Mouse (Mus musculus) limb, embryonic 11.5 days (tissue): Measurements from ENCODE around the gene Slc35f6. TPM values are rescaled to one million over a fixed set of nuclear protein-coding genes. Genes with fewer than 3 reads are reported as not detected.

Source experiments
- ATAC-seq: fragments of 200-750 bp; cut with Nextera tagmentation; 2 replicates; pipeline ENCODE4 v1.8.0; 2017; ENCODE audit warnings: low read depth; ENCODE audit not compliant: insufficient number of reproducible peaks, low FRiP score, low TSS enrichment
- DNase-seq: peaks from one replicate; pipeline ENCODE4 v3.0.0-alpha.2; 2015; ENCODE audit warnings: low spot score
- H3K27ac ChIP-seq: fragments of 300-500 bp; sonication (generic); replicated peaks from 2 replicates; pipeline ENCODE4 v1.5.1; 2014; ENCODE audit warnings: low read depth, mild to moderate bottlenecking, low read length
- H3K27me3 ChIP-seq: fragments of 300-500 bp; sonication (generic); 2 replicates; pipeline ENCODE4 v1.6.1; 2014; ENCODE audit warnings: mild to moderate bottlenecking, low read length, mixed read lengths; ENCODE audit not compliant: control insufficient read depth, insufficient read depth
- H3K36me3 ChIP-seq: fragments of 300-500 bp; sonication (generic); 2 replicates; pipeline ENCODE4 v1.6.1; 2014; ENCODE audit warnings: mild to moderate bottlenecking, low read length, moderate library complexity, mixed read lengths; ENCODE audit not compliant: control insufficient read depth, insufficient read depth
- H3K4me1 ChIP-seq: fragments of 300-500 bp; sonication (generic); 2 replicates; pipeline ENCODE4 v1.6.1; 2014; ENCODE audit warnings: low read length, mixed read lengths; ENCODE audit not compliant: control insufficient read depth, insufficient read depth
- H3K4me2 ChIP-seq: fragments of 300-500 bp; sonication (generic); 2 replicates; pipeline ENCODE4 v1.6.1; 2014; ENCODE audit warnings: low read depth, mild to moderate bottlenecking, moderate library complexity; ENCODE audit not compliant: severe bottlenecking
- H3K4me3 ChIP-seq: fragments of 300-500 bp; sonication (generic); 2 replicates; pipeline ENCODE4 v1.5.1; 2014; ENCODE audit warnings: low read depth, low read length
- H3K9ac ChIP-seq: fragments of 300-500 bp; sonication (generic); 2 replicates; pipeline ENCODE4 v1.6.1; 2014; ENCODE audit warnings: mild to moderate bottlenecking, low read length
- H3K9me3 ChIP-seq: fragments of 300-500 bp; sonication (generic); 2 replicates; pipeline ENCODE4 v1.6.1; 2016; ENCODE audit warnings: low read length; ENCODE audit not compliant: control insufficient read depth
- WGBS: fragments of 180-500 bp; shearing (Covaris S2); extraction: QIAGEN DNeasy Blood & Tissue Kit; methylation state at CpG from one replicate; pipeline ENCODE4 v1.1.7; 2014; 5-methylcytosine and 5-hydroxymethylcytosine counted together
- polyA plus RNA-seq: library from polyadenylated mRNA; unstranded; fragments of >200 nt; fragmentation: Nextera tagmentation; extraction: Ambion mirVana; gene quantifications from 2 replicates; pipeline ENCODE4 v1.2.1, GENCODE M21; 2014

Slc35f6 gene
- polyA plus RNA-seq, 1 experiment from 2014 or later = 20.2 TPM

DNA sequence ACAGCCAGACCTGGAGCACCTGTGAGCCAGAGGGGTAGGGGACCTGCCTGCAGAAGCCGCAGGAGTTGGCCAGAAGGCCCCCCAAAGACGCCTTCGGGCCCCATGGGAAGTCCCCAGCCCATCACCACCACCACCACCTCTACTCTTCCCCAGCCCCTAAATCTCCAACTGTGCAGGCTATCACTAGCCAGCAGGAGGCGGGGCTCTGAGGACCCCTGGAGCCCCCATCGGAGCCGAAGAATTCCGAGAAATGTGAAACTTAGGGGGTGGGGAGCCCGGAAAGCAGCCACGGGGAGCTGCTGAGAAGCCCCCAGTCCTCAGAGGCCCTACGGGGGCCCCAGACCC is 24.9 kb upstream of the Slc35f6 start:
- peaks cover 23% of the 10 kb centered on the region for H3K27me3 ChIP-seq
- H3K4me1 ChIP-seq = peaks cover 13% of the 10 kb centered on the region
- ATAC-seq = peak; percentile 45; the same call in 1 of the 2 replicates
- peak overlapping the region; percentile 39 for H3K4me3 ChIP-seq
- H3K27ac ChIP-seq = no peak overlapping the region
- H3K4me2 ChIP-seq = peak overlapping the region; percentile 90
- DNase-seq = peak; percentile 57
- no peaks in the 10 kb centered on the region for H3K9me3 ChIP-seq
- H3K36me3 ChIP-seq = no peaks in the 10 kb centered on the region
- H3K9ac ChIP-seq = peak overlapping the region; percentile 50
- 0% methylated on average over 10 of the region's 10 CpGs for WGBS

DNA sequence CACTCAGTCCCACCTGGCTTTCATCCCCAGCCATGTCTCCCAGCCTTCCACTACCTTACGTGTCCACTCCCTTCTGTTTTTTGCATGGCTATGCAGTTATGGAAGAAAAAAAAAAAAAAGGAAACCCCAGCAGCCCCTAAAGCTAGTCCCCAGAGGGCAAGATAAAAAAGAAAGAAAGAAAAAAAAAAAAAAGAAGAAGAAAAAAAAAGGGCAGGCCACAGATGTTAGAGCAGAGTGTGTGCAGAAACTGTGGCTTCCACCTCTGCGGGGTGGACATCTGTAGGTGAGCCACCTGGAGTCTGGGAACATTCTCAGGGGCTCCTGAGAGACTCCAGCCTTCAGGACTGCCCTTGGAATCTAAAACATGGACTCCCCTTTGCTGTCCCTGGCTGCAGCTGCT is 24.4 kb upstream of the Slc35f6 start:
- H3K4me2 ChIP-seq = no peak overlapping the region
- H3K9ac ChIP-seq = no peak overlapping the region

DNA sequence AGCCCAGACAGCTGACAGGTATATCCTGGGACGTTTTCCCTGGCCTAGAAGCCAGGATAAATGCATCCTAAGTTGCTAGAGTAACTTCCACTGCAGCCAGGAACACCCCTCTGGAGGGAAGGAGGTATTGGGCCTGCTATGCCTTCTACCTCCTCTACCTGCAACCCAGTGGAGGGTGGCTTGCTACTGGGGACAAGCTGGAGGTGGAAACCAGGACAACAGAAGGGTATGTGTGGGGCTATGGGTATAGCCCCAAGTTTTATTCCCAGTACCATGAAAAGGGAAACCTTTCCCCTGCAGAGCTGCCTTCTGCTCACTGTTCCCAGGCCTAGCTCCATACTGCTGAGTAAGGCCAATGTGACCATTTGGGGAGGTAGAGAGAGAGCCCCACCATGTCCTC is 23.4 kb upstream of the Slc35f6 start:
- no peak overlapping the region for H3K4me2 ChIP-seq
- no peak overlapping the region for H3K9ac ChIP-seq
- ATAC-seq (no peak), DNase-seq (no peak)
- 45% methylated on average over 1 of the region's 1 CpGs for WGBS
- H3K27me3 ChIP-seq = peaks cover 23% of the 10 kb centered on the region
- no peak overlapping the region for H3K4me3 ChIP-seq
- no peaks in the 10 kb centered on the region for H3K9me3 ChIP-seq
- no peak overlapping the region for H3K27ac ChIP-seq
- H3K36me3 ChIP-seq = no peaks in the 10 kb centered on the region
- H3K4me1 ChIP-seq = peaks cover 13% of the 10 kb centered on the region

More for the DNA sequence above, 24.4 kb upstream of the Slc35f6 start:
- Histone ChIP-seq H3K9me3 (no peaks in the 10 kb centered on the region), H3K4me3 (no peak overlapping the region), H3K4me1 (peaks cover 13% of the 10 kb centered on the region), H3K27ac (no peak overlapping the region), H3K27me3 (peaks cover 23% of the 10 kb centered on the region), H3K36me3 (no peaks in the 10 kb centered on the region)
- no peak for ATAC-seq
- WGBS = 53% methylated on average over 2 of the region's 2 CpGs
- DNase-seq = no peak

DNA sequence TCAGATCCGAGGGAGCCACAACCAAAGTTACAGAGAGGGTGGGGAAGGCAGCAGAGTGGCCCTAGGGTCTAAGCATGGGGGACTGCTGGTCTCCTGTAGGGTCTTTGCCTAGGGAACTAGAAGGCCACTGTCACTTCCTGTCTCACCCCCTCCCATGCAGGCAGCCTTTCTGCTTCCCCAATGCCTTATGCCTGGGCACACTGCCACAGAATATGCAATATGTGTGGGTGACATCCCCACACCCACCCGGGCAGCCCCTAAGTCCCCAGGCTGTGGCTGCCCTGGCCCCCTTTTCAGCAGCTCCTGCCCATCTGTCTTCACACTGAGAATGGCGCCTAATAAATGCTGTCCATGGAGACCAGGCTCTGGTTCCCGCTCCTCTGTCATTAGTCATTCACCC is 22.8 kb upstream of the Slc35f6 start:
- WGBS = 36% methylated on average over 4 of the region's 4 CpGs
- Histone ChIP-seq H3K36me3 (no peaks in the 10 kb centered on the region), H3K27me3 (peaks cover 23% of the 10 kb centered on the region)

DNA sequence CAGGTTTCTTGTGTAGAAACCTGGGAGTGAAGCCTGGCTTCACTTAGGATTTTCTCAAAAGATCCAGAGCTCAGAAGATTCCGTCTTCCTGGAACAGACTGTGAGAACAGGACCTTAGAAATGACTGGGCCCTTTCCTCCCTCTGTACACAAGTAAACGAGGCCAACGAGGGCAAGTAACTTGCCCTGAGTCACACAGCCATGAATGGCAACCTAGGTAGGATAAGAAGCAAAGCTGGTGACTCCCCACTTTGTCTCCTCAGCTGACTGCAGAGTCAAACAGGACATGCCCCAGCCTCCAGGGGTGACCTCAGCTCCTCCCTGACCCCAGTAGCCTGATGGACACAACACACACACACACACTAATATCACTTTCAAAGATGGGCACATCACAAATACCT is 22.4 kb upstream of the Slc35f6 start:
- no peak for DNase-seq
- H3K9me3 ChIP-seq = no peaks in the 10 kb centered on the region
- 62% methylated on average over 3 of the region's 3 CpGs for WGBS
- H3K4me3 ChIP-seq = no peak overlapping the region
- no peak for ATAC-seq
- no peak overlapping the region for H3K9ac ChIP-seq
- peaks cover 23% of the 10 kb centered on the region for H3K27me3 ChIP-seq
- no peaks in the 10 kb centered on the region for H3K36me3 ChIP-seq
- H3K4me1 ChIP-seq = peaks cover 13% of the 10 kb centered on the region
- no peak overlapping the region for H3K27ac ChIP-seq
- no peak overlapping the region for H3K4me2 ChIP-seq

More for the DNA sequence above, 22.8 kb upstream of the Slc35f6 start:
- H3K9me3 ChIP-seq = no peaks in the 10 kb centered on the region
- ATAC-seq = no peak
- H3K4me2 ChIP-seq = no peak overlapping the region
- H3K4me3 ChIP-seq = no peak overlapping the region
- H3K4me1 ChIP-seq = peaks cover 13% of the 10 kb centered on the region
- H3K27ac ChIP-seq = no peak overlapping the region
- no peak overlapping the region for H3K9ac ChIP-seq
- no peak for DNase-seq

DNA sequence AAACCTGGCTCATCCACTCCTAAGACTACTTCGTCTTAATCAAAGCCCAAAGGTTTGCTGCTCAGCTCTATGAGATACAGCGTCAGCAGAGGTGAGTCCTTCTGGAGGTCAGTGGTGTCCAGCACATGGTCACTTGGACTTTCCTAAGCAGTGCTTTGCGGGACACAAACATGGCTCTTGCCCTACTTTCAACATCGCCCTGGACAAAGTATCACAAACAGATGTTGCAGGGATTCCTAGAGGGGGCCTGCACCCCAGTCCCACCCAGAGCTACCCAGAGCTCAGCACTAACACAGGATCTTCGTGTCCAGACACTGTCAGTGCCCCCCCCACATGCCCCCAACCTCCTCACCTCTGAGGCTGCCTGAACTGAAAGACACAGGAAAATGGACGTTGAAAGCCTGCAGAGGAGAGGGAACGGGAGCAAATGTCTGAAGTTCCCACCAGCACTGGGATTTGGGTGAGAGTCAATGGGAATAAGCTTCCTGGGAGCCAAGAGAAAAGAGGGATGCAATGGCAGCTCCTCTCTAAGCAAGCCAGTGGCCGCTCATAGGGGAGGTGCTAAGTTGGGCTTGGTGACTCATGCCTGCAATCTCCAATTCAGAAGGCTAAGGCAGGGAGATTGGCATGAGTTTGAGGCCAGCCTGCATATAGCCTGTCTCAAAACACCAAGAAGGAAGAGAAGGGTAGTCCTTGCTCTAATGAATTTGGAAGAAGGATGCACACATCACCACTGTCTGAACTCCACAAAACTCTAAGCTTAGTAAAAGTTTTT is 21.2 kb upstream of the Slc35f6 start:
- no peak overlapping the region for H3K27ac ChIP-seq
- H3K4me2 ChIP-seq = no peak overlapping the region
- no peaks in the 10 kb centered on the region for H3K9me3 ChIP-seq
- H3K9ac ChIP-seq = no peak overlapping the region
- DNase-seq (no peak), ATAC-seq (no peak)
- no peak overlapping the region for H3K4me3 ChIP-seq
- 77% methylated on average over 8 of the region's 8 CpGs for WGBS
- no peaks in the 10 kb centered on the region for H3K36me3 ChIP-seq
- peaks cover 15% of the 10 kb centered on the region for H3K27me3 ChIP-seq
- H3K4me1 ChIP-seq = peaks cover 13% of the 10 kb centered on the region

DNA sequence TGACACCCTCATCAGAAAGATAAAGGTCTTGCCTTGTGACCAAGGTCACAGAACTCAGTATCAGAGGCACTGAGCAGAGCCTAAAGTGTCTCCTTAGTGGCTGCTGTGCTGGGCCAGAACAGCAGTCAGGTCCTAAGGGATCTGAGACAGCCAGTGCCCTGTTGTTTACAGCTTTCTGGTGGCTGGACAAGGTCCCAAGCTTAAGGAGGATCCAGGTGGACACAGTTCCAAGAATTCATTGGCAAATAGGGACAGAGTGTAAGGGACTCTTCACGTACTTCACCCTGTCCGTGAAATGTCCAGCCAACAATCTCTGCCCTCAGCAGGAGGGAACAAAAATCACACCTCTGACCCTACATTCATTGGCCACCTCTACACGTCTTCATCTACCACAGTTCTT is 19.2 kb upstream of the Slc35f6 start:
- 90% methylated on average over 3 of the region's 3 CpGs for WGBS
- H3K9ac ChIP-seq = no peak overlapping the region
- ATAC-seq = no peak
- no peaks in the 10 kb centered on the region for H3K27me3 ChIP-seq
- no peak for DNase-seq
- H3K9me3 ChIP-seq = no peaks in the 10 kb centered on the region
- H3K4me3 ChIP-seq = no peak overlapping the region
- H3K4me2 ChIP-seq = no peak overlapping the region
- H3K4me1 ChIP-seq = no peaks in the 10 kb centered on the region
- H3K27ac ChIP-seq = no peak overlapping the region
- H3K36me3 ChIP-seq = no peaks in the 10 kb centered on the region

DNA sequence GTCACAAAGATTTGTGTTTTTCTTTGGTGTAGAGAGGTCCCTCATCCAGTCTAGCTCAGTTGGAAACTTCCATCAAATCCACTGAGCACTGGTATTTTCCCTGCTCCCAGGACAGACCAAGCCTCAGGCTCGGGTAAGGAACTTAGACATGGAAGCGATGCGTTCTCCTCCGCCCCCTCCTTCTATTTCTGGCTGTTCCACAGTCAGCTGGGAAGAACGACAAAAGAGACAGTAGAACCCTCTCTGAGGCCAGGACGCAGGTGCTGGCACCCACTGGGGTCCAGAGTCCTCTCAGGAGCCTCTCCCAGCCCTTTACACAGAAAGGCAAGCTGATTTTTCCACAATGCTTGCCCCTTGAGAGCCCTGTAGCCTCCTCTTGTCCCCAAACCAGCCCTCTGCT is 17.3 kb upstream of the Slc35f6 start:
- no peak for DNase-seq
- no peaks in the 10 kb centered on the region for H3K27me3 ChIP-seq
- ATAC-seq = no peak
- H3K4me1 ChIP-seq = no peaks in the 10 kb centered on the region
- H3K27ac ChIP-seq = no peak overlapping the region
- H3K36me3 ChIP-seq = no peaks in the 10 kb centered on the region
- H3K9me3 ChIP-seq = no peaks in the 10 kb centered on the region
- H3K9ac ChIP-seq = no peak overlapping the region
- WGBS = 75% methylated on average over 6 of the region's 6 CpGs
- H3K4me2 ChIP-seq = no peak overlapping the region
- no peak overlapping the region for H3K4me3 ChIP-seq

DNA sequence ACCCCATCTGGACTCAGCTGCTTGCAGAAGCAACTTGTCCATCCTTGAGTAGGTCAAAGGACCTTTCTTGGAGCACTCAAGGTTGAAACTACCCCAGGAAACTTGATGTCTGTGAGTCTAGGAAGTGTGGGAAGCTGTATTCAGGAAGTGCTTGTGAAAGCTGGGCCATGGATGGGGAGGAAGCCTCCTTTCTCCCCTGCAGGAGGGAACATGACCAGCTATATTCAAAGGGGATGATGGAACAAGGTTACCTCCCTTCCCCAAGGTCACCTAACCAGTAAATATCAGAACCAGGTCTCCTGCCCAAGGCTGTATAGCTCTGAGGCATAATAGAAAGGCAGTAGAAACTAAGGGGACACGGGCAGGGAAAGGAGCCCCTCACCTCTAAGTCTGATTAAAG is 15.6 kb upstream of the Slc35f6 start:
- no peak for ATAC-seq
- no peaks in the 10 kb centered on the region for H3K9me3 ChIP-seq
- H3K36me3 ChIP-seq = no peaks in the 10 kb centered on the region
- no peaks in the 10 kb centered on the region for H3K27me3 ChIP-seq
- H3K27ac ChIP-seq = no peak overlapping the region
- H3K4me1 ChIP-seq = no peaks in the 10 kb centered on the region
- no peak for DNase-seq
- WGBS = 55% methylated on average over 1 of the region's 1 CpGs
- H3K4me2 ChIP-seq = no peak overlapping the region
- no peak overlapping the region for H3K9ac ChIP-seq
- H3K4me3 ChIP-seq = no peak overlapping the region
